Mouse (Mus musculus): ENCODE data around the gene Zfp952.
"Not testable (repeated sequence)": the region's sequence is repeated elsewhere in the genome, so short reads cannot be mapped to it uniquely, and the experiment has no call there.

The Zfp952 gene

DNA sequence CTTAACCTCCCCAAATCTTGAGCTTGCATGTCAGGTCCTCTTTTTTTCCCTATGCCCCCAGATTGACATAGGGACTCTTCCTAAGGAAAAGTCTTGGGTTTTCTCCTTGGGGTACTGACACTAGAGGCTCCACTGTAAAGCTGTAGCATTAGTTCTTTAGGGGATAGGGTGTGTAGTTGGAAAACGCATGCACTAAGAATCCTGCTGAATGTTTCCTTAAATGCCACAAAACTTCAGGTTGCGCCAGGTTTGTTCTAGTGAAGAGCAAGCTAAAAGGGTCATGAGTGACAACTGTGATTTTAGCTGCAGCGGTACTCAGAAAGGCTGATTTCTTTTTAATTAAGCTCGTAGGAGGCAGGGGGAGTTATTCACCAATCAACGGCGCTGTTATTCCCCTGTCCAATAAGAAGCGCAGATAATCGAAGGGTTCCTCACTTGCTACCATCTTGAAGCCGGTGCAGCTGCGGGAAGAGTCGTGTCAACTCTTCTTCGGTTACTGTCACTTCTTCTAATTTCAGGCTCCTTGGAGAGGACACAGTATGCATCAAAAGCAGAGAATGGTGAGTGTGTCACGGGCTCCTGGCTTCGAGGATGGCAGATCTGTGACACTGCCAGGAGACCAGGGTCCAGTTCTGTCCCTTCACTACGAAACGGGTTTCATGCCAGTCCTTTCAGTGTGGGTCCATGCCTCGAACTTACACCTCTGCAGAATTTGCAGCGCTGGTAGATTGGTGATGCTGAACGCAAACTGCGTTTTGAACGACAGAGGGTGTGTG, at the start of gene Zfp952:
Gene Zfp952 (plus strand): TSS at position 431 of the 776 bp plus-strand sequence.
- DNase-seq: peak; percentile 95

- DNase-seq: no peak
Observed at GRCm38 (mm10) chr17:32943661-32944060, 49.3 kb upstream of the Zfp952 start.

GRCm38 (mm10) chr17:32944402-32945035, 48.4 kb upstream of the Zfp952 start:
- no peak for DNase-seq

DNA sequence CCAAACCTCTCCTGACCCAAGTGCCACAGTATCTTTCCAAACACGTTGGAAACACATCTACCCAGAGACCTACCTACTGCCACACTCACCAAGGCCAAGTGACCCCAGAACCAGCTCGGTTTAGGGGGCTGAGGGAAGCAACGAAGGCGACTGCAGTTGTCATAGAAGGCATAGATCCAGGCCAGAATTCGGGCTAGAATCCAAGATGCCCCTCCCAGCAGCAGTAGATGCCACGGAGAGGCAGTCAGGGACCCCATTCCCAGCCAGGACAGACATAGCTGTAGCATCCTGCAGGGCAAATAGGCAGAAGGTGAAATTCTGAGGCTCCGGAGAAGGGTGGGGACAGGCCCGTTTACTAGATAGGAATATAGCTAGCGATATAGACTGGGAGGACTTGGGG, 46.2 kb upstream of the Zfp952 start:
- DNase-seq: no peak

DNA sequence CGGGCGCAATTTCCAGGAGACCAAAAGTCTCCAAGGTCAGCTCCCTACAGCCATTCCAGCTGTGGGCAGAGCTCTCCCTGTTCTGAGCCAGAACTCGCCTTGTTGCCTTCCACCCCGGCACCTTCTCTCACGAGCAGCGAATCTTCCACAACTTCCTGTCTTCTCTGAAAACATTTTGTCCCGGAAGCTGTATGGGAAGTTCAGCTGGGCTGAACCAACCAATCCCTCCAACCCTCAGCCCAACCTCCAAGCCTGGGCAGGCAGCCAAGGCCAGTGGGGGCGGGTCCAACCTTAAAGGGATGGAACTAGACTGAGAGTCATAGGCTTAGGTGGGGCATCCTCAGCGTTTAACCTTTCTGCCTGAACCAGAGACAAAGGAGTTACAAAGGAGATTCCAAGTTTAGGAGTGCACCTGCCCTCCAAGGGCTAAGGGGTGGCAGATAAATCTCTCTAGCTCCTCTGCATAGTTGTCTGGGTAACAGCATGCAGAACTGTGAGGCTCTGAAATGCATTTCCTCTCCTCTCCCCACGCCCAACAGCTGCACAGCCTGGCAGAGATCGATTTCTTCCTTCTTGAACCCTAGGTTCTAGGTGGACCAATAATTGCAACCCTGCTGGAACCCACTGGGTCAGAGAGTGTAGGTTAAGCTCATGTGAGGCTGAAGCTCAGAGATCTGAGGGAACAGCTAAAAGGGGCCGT, 45.6 kb upstream of the Zfp952 start, which contains the start of gene Cyp4f13:
Gene Cyp4f13 (minus strand): TSS at position 188 of the 700 bp plus-strand sequence.
- peak; percentile 93 for DNase-seq

DNA sequence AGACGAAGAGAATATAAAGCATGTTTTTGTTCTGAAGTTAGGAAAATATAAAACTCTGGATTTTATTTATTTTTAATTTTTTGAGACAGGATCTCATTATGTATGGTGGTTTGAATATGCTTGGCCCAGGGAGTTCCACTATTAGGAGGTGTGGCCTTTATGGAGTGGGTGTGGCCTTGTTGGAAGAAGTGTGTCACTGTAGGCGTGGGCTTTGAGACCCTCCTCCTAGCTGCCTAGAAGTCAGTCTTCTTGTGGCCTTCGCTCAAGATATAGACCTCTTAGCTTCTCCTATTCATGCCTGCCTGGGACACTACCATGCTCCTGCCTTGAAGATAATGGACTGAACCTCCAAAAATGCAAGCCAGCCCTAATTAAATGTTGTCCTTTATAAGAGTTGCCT, 42.8 kb upstream of the Zfp952 start:
- no peak for DNase-seq

GRCm38 (mm10) chr17:32951006-32951405, 41.9 kb upstream of the Zfp952 start:
- no peak for DNase-seq

DNA sequence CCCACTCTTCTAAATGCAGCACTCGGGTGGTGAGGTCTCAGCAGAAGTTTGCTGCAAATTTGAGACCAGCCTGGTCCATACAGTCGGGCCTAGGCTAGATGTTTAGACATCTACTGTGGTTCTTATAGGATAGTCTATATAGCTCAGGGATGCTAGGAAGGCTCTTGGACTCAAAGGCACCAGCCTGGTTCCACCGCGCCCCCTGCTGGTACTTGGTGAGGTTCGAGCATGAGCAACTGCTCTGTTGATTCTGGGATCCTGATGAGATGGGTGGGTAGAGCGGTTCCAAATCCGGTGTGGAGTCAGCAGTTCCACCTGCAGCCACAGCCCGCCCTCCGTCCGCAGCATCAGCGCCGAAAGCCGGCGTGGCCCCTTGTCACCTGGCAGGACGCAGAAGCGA, 41.5 kb upstream of the Zfp952 start:
- peak; percentile 80 for DNase-seq

DNA sequence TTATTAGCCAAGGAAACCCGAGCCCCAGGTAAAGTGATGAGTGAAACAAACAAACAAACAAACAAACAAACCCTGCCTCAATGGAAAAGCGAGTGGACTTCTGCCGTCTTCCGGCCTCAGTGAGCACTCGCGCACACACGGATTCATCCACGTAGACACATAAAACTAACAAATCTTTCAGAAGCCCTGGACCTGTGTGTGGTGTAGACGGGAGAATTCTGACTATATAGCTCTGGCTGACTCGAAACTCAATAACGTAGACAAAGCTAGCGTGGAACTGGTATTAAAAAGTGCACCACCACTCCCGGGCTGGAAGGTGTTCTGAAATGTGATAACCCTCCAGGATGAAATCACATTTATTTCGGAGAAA, 27.7 kb upstream of the Zfp952 start:
- no peak for DNase-seq

DNA sequence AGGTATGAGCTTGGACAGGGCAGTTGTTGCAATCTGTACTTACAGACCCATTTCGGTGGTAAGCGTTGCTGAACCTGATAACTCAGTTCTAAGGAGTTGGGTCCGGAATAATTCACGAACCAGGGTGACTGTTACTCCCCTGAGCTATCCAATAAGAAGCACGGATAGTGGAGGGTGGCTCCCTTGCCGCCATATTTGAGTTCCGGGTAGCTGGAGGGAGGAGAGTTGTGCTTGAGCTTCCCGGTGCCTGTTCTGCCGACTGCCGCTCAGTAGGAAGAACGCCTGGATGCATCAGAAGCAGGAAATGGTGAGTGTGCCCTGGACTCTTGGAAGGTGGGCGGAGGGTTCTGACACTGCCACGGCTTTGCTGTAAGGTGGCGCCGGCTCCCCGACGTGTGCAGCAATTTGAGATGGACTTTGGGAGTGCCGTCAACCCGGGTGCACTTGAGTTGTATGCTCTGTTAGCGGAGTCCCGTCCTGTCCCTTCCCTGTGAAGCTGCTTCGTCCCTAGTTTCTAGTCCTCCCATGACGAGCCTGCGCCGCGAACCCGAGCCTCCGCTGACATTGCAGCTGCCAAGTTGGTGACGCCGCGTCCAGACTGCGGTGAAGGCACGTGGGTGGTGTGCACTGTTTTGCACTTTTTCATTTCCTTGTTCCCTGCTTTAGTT, 27.2 kb upstream of the Zfp952 start, which contains the start of gene Zfp472:
Gene Zfp472 (plus strand): TSS at position 192 of the 668 bp plus-strand sequence.
- DNase-seq: peak; percentile 96

DNA sequence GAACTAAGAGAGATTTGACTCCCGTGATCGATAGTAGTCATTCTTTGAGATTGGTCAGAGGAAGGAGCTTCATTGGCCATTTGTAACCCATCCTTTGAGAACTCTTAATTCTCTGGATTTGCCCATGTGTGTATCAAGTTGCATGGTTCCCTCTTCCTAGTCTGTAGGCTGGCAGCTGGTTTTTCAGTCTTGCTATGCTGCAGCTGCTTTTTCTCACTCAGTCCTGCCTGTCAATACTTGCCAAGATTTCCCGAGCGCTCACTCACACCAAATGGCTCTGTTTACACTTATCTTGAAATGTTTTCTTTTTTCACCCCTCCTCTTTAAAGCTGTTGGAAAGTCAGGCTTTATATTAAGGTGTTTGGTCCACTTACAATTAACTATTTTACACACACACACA, 11.6 kb upstream of the Zfp952 start:
- DNase-seq: no peak

DNA sequence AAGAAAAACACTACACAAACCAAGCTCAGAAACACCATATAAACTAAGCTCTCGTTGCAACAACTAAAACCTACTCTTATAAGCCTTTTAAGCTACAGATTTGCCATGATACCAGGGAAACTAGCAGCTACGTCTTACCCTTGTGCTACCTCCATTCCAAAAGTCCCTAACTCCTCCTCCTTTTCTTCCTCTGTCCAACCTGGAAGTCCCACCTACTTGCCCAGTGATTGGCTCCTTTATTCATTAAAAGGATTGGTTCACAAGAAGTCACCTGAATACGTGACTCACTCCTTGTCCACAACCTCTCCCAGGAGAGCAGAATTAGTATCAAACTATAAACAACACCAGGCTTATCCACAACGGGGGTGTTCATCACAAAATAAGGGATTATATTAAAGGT, 6.6 kb upstream of the Zfp952 start:
- no peak for DNase-seq

DNA sequence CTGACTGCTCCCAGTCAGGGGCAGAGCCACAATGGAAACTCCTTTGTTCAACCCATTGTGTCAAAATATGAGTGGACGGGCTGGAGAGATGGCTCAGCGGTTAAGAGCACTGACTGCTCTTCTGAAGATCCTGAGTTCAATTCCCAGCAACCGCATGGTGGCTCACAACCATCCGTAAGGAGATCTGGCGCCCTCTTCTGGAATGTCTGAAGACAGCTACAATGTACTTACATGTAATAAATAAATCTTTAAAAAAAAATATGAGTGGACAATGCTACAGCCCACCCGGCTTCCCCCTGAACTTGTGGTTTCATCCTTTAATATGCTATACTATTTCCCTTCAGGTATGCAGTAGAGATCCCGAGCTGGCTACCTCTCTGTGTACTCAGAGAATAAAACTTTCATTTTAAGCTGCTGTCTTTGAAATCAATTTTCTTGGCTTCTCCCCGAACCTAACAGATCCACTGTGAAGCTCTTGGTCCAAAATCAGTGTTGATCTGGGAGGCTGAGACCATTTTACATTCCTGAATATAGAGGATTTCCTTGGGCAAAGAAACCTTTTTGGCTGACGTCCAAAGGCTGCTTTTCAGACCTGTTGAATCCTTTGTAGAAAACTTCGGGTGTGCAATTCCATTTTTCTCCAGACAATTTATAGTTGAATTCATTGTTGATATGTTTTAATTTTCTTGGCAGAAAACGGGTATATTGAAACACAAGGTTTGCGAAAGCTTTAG, 797 bp upstream of the Zfp952 start:
- DNase-seq: peak; percentile 42

GRCm38 (mm10) chr17:32998492-32998891, 5.6 kb downstream of the Zfp952 start:
- DNase-seq: no peak

DNA sequence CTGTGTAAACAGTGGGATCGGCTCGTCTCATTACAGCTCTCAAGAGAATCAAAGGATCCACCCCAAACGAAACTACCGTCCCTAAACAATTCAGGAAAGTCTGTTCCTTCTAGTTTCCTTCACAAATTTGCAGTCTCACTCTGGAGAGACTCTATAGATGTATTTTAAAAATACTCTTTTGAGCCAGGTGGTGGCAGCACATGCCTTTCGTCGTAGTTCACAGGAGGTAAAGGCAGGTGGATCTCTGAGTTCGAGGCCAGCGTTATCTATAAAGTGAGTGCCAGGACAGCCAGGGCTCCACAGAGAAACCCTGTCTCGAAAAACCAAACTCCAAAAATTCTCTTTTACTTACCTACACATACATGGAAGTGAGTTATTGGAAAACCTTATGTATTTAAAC, 15.4 kb downstream of the Zfp952 start:
- DNase-seq: no peak

- not testable (repeated sequence) for DNase-seq
Observed at GRCm38 (mm10) chr17:33020434-33020833, 27.5 kb downstream of the Zfp952 start.

- peak; percentile 31 for DNase-seq
Observed at GRCm38 (mm10) chr17:33032376-33032775, 39.4 kb downstream of the Zfp952 start.

DNA sequence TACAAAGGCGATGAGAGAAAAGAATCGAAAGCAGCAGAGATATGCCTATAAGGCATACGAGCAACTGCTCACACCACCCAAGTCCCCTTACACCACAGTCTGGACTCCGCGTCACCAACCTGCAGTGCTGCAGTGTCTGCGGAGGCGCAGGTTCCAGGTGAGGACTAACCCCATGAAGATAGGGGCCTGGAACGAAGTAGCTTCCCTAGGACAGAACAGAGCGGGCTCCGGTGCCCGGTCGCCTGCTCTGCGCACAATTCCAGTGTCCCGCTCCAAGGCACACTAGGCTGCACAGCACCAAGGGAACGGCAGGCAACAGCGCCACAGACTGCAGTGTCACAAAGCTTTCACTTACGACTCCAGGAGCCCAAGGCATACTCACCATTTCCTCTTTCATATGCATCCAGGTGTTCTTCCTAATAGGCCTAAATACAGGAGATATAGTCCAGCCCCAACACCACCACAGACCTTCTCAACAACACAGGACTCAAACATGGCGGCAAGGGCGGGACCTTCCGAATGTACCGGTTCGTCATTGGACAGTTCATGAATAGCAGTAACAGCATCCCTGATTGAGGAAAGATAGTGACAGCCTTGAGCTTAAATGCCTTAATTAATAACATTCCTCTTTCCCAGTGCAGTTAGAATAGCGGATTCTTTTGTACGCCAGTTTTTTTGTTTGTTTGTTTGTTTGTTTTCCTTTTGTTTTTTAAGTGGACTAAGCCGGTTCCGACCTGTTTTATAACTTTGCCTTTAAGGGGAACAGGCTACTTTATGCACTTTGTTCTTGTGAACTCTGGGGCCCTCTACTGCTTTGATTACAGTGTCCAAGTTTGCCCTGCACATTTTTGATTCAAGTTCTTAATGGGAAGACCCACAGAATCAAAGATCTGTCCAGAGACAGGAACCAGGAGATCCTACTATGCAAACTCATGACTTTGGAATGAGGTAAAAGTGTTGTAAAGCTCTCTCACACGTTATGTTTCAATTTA, 40.3 kb downstream of the Zfp952 start, which contains the start of gene Zfp763:
Gene Zfp763 (minus strand): TSS at position 503 of the 992 bp plus-strand sequence.
- DNase-seq: peak; percentile 93

Data from retina, postnatal 1 day (tissue).